ENCODE assay signal across 17 mouse cellular contexts in genomic region chr14:77463919-77464318, GRCm38 (mm10).
"Had no signal": no experiment of that assay in that cellular context is flagged by ENCODE, and none has a peak within 500 bp of the region (broad histone marks: within the 10 kb centered on the region; RNA-seq: fewer than 3 reads in every experiment).

No protein-coding gene starts in this region.

- H3K36me3 ChIP-seq: midbrain, embryonic 13.5 days; midbrain, embryonic 15.5 days; neural tube, embryonic 13.5 days; neural tube, embryonic 15.5 days; stomach, embryonic 15.5 days had no signal

- DNase-seq: lung, adult 18-20 months; lung, embryonic 14.5 days; lung, postnatal 14 days; lung, postnatal 36 days; right cerebral cortex, postnatal 14 days; thymus, adult 2 months; thymus, postnatal 25 days; thymus, postnatal 4 days had no signal

- H3K9me3 ChIP-seq: megakaryocyte, embryonic 14.5 days; midbrain, embryonic 13.5 days; midbrain, embryonic 15.5 days; neural tube, embryonic 13.5 days; neural tube, embryonic 15.5 days; stomach, embryonic 15.5 days had no signal

- H3K4me1 ChIP-seq: midbrain, embryonic 13.5 days; midbrain, embryonic 15.5 days; neural tube, embryonic 13.5 days; neural tube, embryonic 15.5 days; stomach, embryonic 15.5 days had no signal

- H3K4me2 ChIP-seq: lung, embryonic 14.5 days; midbrain, embryonic 11.5 days; midbrain, embryonic 13.5 days; midbrain, embryonic 15.5 days; neural tube, embryonic 13.5 days; neural tube, embryonic 15.5 days; stomach, embryonic 15.5 days had no signal

- ATAC-seq: midbrain, embryonic 13.5 days; midbrain, embryonic 15.5 days had no signal

- H3K27ac ChIP-seq: macrophage; midbrain, embryonic 13.5 days; midbrain, embryonic 15.5 days; neural tube, embryonic 13.5 days; neural tube, embryonic 15.5 days; stomach, embryonic 15.5 days; stomach, postnatal 0 days had no signal

- H3K4me3 ChIP-seq: megakaryocyte, embryonic 14.5 days; midbrain, embryonic 13.5 days; midbrain, embryonic 15.5 days; neural tube, embryonic 13.5 days; neural tube, embryonic 15.5 days; stomach, embryonic 15.5 days had no signal

- H3K9ac ChIP-seq: lung, embryonic 14.5 days; midbrain, embryonic 13.5 days; midbrain, embryonic 15.5 days; neural tube, embryonic 13.5 days; neural tube, embryonic 15.5 days; stomach, embryonic 15.5 days had no signal

- H3K27me3 ChIP-seq: megakaryocyte, embryonic 14.5 days; midbrain, embryonic 13.5 days; midbrain, embryonic 15.5 days; neural tube, embryonic 13.5 days; neural tube, embryonic 15.5 days; stomach, embryonic 15.5 days had no signal
